In the genomic region with DNA sequence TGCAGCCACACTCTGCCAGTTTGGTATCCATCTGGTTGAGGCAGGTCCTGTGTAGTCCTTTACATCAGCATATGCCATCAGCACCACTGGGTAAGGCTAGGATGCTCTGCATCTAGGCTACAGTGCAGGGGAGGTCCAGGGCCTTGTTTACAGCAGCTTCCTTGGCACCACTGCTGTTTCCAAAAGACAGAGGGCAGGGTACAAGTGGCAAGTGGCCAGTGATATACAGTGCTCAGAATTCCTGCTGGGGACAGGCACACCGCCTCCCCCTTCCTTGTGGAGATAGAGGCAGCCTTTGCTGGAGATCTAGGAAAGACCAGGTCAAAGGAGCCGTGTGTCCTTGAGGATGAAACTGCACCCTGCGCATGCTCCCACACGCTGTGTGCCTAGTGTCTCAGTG, we compare ENCODE assay signal across 17 mouse cellular contexts. TPM values are rescaled to one million over a fixed set of nuclear protein-coding genes. Genes with fewer than 3 reads are reported as not detected.
DNase-seq lines count a peak whose midpoint lies in the region; ATAC-seq and TF ChIP-seq lines count a peak whose summit lies in the region.
"Had no signal": no experiment of that assay in that cellular context is flagged by ENCODE, and none has a peak within 500 bp of the region (broad histone marks: within the 10 kb centered on the region; RNA-seq: fewer than 3 reads in every experiment).

No protein-coding gene starts in this region.

- intact Hi-C loops in heart, adult 2 months (cut with DNase I), result loop anchor here (5.0 kb wide), 2 partner anchors 33 to 37 kb away; a partner anchor contains a TSS

- H3K4me3 ChIP-seq in heart, embryonic 10.5 days, result no peak overlapping the region
- H3K4me3 ChIP-seq in heart, adult 2 months, result no peak overlapping the region
- H3K4me3 ChIP-seq in kidney, adult 2 months (ENCODE audit: insufficient read depth, low read depth, low read length), result no peak overlapping the region
- H3K4me3 ChIP-seq in kidney, embryonic 15.5 days (replicated peaks), result no peak overlapping the region
- H3K4me3 ChIP-seq in intestine, embryonic 14.5 days (ENCODE audit: low read depth, low read length), result no peak overlapping the region
- H3K4me3 ChIP-seq: forebrain, embryonic 12.5 days; hindbrain, embryonic 12.5 days; midbrain, embryonic 13.5 days; neural tube, embryonic 12.5 days had no signal

- no peak for ATAC-seq in kidney, embryonic 15.5 days (replicated peaks; ENCODE audit: low FRiP score)
- 0 out of 2 replicates have a peak, but pooled peaks have one; percentile 21 for ATAC-seq in intestine, embryonic 14.5 days (replicated peaks; ENCODE audit: low FRiP score, low TSS enrichment, low read depth)
- ATAC-seq: midbrain, embryonic 13.5 days had no signal

- H3K9ac ChIP-seq in heart, adult 2 months (ENCODE audit: low read depth, low read length), result no peak overlapping the region
- H3K9ac ChIP-seq in kidney, embryonic 15.5 days, result no peak overlapping the region
- no peak overlapping the region for H3K9ac ChIP-seq in intestine, embryonic 14.5 days (ENCODE audit: low read length)
- H3K9ac ChIP-seq: forebrain, embryonic 12.5 days; hindbrain, embryonic 12.5 days; midbrain, embryonic 13.5 days; neural tube, embryonic 12.5 days had no signal

- 0 out of 2 replicates have a peak, but pooled peaks cover 6% of the 10 kb centered on the region for H3K27me3 ChIP-seq in heart, embryonic 10.5 days (ENCODE audit: insufficient read depth, poor library complexity, severe bottlenecking)
- H3K27me3 ChIP-seq in heart, adult 2 months (ENCODE audit: control insufficient read depth, insufficient read depth, low read length), result no peaks in the 10 kb centered on the region
- no peaks in the 10 kb centered on the region for H3K27me3 ChIP-seq in kidney, adult 2 months (replicated peaks; ENCODE audit: control insufficient read depth, insufficient read depth, low read length)
- 0 out of 2 replicates have a peak, but pooled peaks cover 7% of the 10 kb centered on the region for H3K27me3 ChIP-seq in kidney, embryonic 15.5 days
- no peaks in the 10 kb centered on the region for H3K27me3 ChIP-seq in intestine, embryonic 14.5 days (replicated peaks; ENCODE audit: control insufficient read depth, insufficient read depth, low read length)
- H3K27me3 ChIP-seq: hindbrain, embryonic 12.5 days; midbrain, embryonic 13.5 days; neural tube, embryonic 12.5 days had no signal

- DNase-seq in heart, embryonic 10.5 days (ENCODE audit: low spot score), result no peak
- no peak for DNase-seq in heart, adult 2 months
- DNase-seq in kidney, adult 2 months, result peak; percentile 56
- no peak for DNase-seq in intestine, embryonic 14.5 days (ENCODE audit: low spot score)
- peak; percentile 31 for DNase-seq in large intestine, adult 2 months (ENCODE audit: low read depth, low spot score)
- no peak for DNase-seq in left cerebral cortex, adult 8-10 months (ENCODE audit: low spot score in 2 of 2)
- DNase-seq in thymus, postnatal 10 days (ENCODE audit: low spot score in 2 of 2), result no peak
- DNase-seq: cerebellum, adult 2 months; lung, postnatal 10 days; right cerebral cortex, postnatal 4 days had no signal

- no peak overlapping the region for H3K4me2 ChIP-seq in kidney, embryonic 15.5 days
- H3K4me2 ChIP-seq in intestine, embryonic 14.5 days (ENCODE audit: low read length), result no peak overlapping the region
- H3K4me2 ChIP-seq: forebrain, embryonic 12.5 days; hindbrain, embryonic 12.5 days; midbrain, embryonic 13.5 days; neural tube, embryonic 12.5 days had no signal

- 64% methylated on average over 4 of the region's 4 CpGs for WGBS in heart, embryonic 10.5 days
- WGBS in heart, adult 2 months, result 89% methylated on average over 4 of the region's 4 CpGs
- 67% methylated on average over 4 of the region's 4 CpGs for WGBS in kidney, adult 2 months
- 81% methylated on average over 4 of the region's 4 CpGs for WGBS in kidney, embryonic 15.5 days
- 58% methylated on average over 4 of the region's 4 CpGs for WGBS in intestine, embryonic 14.5 days
- WGBS in large intestine, adult 2 months, result 37% methylated on average over 4 of the region's 4 CpGs

- H3K79me2 ChIP-seq in heart, adult 2 months (replicated peaks; ENCODE audit: control insufficient read depth, insufficient read depth, low read length), result no peaks in the 10 kb centered on the region

- H3K36me3 ChIP-seq in heart, embryonic 10.5 days, result peaks cover under 1% of the 10 kb centered on the region; the same call in 1 of the 2 replicates
- H3K36me3 ChIP-seq in heart, adult 2 months (ENCODE audit: control insufficient read depth, insufficient read depth, low read length), result no peaks in the 10 kb centered on the region
- no peaks in the 10 kb centered on the region for H3K36me3 ChIP-seq in kidney, adult 2 months (ENCODE audit: control insufficient read depth, insufficient read depth, low read length)
- peaks cover 9% of the 10 kb centered on the region for H3K36me3 ChIP-seq in kidney, embryonic 15.5 days
- H3K36me3 ChIP-seq in intestine, embryonic 14.5 days (ENCODE audit: control insufficient read depth, insufficient read depth, low read length), result peaks cover 23% of the 10 kb centered on the region

- TF ChIP-seq EP300 in heart, adult 2 months (IDR thresholded peaks at IDR 0.05; ENCODE audit: insufficient read depth, low read depth, low read length), result no peak

- peak overlapping the region; percentile 60; the same call in 1 of the 2 replicates for H3K27ac ChIP-seq in heart, embryonic 10.5 days
- no peak overlapping the region for H3K27ac ChIP-seq in heart, adult 2 months
- H3K27ac ChIP-seq in kidney, adult 2 months (ENCODE audit: insufficient read depth, low read depth, low read length), result no peak overlapping the region
- H3K27ac ChIP-seq in kidney, embryonic 15.5 days, result no peak overlapping the region
- no peak overlapping the region; the same call in 1 of the 2 replicates for H3K27ac ChIP-seq in intestine, embryonic 14.5 days (ENCODE audit: low read depth)
- H3K27ac ChIP-seq: forebrain, embryonic 12.5 days; hindbrain, embryonic 12.5 days; kidney, postnatal 0 days; midbrain, embryonic 13.5 days; neural tube, embryonic 12.5 days; stomach, postnatal 0 days had no signal

- TF ChIP-seq CTCF in heart, adult 2 months (IDR thresholded peaks at IDR 0.05), result no peak
- no peak for TF ChIP-seq CTCF in kidney, adult 2 months (conservative IDR thresholded peaks at IDR 0.05; ENCODE audit: insufficient read depth, insufficient read length, low read depth, low read length)

- no peaks in the 10 kb centered on the region; the same call in 1 of the 2 replicates for H3K9me3 ChIP-seq in heart, embryonic 10.5 days
- H3K9me3 ChIP-seq in kidney, embryonic 15.5 days (replicated peaks), result peaks cover 5% of the 10 kb centered on the region; the same call in 1 of the 2 replicates
- H3K9me3 ChIP-seq in intestine, embryonic 14.5 days (ENCODE audit: control insufficient read depth, low read length), result 0 out of 2 replicates have a peak, but pooled peaks cover 5% of the 10 kb centered on the region

- H3K4me1 ChIP-seq in heart, embryonic 10.5 days, result peaks cover 47% of the 10 kb centered on the region
- H3K4me1 ChIP-seq in heart, adult 2 months (ENCODE audit: control insufficient read depth, insufficient read depth, low read length), result peaks cover 7% of the 10 kb centered on the region
- H3K4me1 ChIP-seq in kidney, adult 2 months (ENCODE audit: control insufficient read depth, insufficient read depth, low read length), result no peaks in the 10 kb centered on the region
- H3K4me1 ChIP-seq in kidney, embryonic 15.5 days, result peaks cover 51% of the 10 kb centered on the region
- H3K4me1 ChIP-seq in intestine, embryonic 14.5 days (replicated peaks; ENCODE audit: control insufficient read depth, insufficient read depth, low read length), result peaks cover 12% of the 10 kb centered on the region; the same call in 1 of the 2 replicates

- TF ChIP-seq POLR2A in heart, adult 2 months (IDR thresholded peaks at IDR 0.05; ENCODE audit: insufficient read depth, low read depth, low read length), result no peak
- no peak for TF ChIP-seq POLR2A in kidney, adult 2 months (IDR thresholded peaks at IDR 0.05; ENCODE audit: low read depth, low read length)

RNA-seq across cellular contexts. Expression of a gene that starts 38.3 kb away (rescaled TPM):
- 5.9 and 14.4 TPM in 2 replicates for polyA plus RNA-seq in heart, embryonic 10.5 days (2016; fragmentation: Nextera tagmentation; extraction: Ambion mirVana)
- total RNA-seq in heart, adult 2 months (2021), result 1 to 10 TPM; 3.2 to 4.0 TPM
- polyA plus RNA-seq in heart, adult 2 months (2012; rRNA removed), result 10.4 and 12.1 TPM in 2 replicates
- polyA plus RNA-seq in kidney, adult 2 months (2012; rRNA removed), result 74.3 and 106 TPM in 2 replicates
- polyA plus RNA-seq in kidney, embryonic 15.5 days (2015; fragmentation: Nextera tagmentation; extraction: Ambion mirVana), result 27.6 and 34.9 TPM in 2 replicates
- polyA plus RNA-seq in intestine, embryonic 14.5 days (2014; fragmentation: Nextera tagmentation; extraction: Ambion mirVana), result 61.0 and 76.0 TPM in 2 replicates
- 295 and 341 TPM in 2 replicates for polyA plus RNA-seq in large intestine, adult 2 months (2012; rRNA removed)
- total RNA-seq in left cerebral cortex, adult 8-10 months (2022), result 10 to 100 TPM; 20.1 to 29.5 (median 22.2) TPM

Comparison
In these comparisons a context has a peak if more than half of its experiments do, and no peak if none do; other contexts are left out.
1. DNase-seq: peak in kidney, adult 2 months (single experiment) and large intestine, adult 2 months (single experiment); none in heart, embryonic 10.5 days (single experiment), heart, adult 2 months (0 of 2), intestine, embryonic 14.5 days (single experiment), left cerebral cortex, adult 8-10 months (0 of 2) and thymus, postnatal 10 days (0 of 2).